Mouse (Mus musculus) MEL (cell line): ENCODE data around the gene Klhl41.
"Not testable (repeated sequence)": the region's sequence is repeated elsewhere in the genome, so short reads cannot be mapped to it uniquely, and the experiment has no call there.

Experiments
- CHD2 ChIP-seq: IDR thresholded peaks from 2 replicates; pipeline ENCODE4 v1.6.1; 2011; ENCODE audit warnings: low read length, improper control_type of control experiment
- CTCF ChIP-seq, 3 experiments: IDR thresholded peaks in 2 of 3; conservative IDR thresholded peaks in 1 of 3; 2 replicates each; pipeline ENCODE4 v1.5.1; 2011 to 2012; ENCODE audit warnings: low read length in 3 of 3, low read depth in 2 of 3, mild to moderate bottlenecking in 2 of 3, improper control_type of control experiment in 1 of 3, inconsistent platforms in 1 of 3, mixed read lengths in 1 of 3, moderate library complexity in 1 of 3; ENCODE audit not compliant: control insufficient read depth in 1 of 3, insufficient read depth in 1 of 3, poor library complexity in 1 of 3, severe bottlenecking in 1 of 3
- E2F4 ChIP-seq: IDR thresholded peaks from 2 replicates; pipeline ENCODE4 v1.6.1; 2011; ENCODE audit warnings: low read depth, low read length, improper control_type of control experiment, borderline replicate concordance
- HCFC1 ChIP-seq: IDR thresholded peaks from 2 replicates; pipeline ENCODE4 v1.6.1; 2012; ENCODE audit warnings: low read depth, mild to moderate bottlenecking, inconsistent platforms, low read length, improper control_type of control experiment, moderate library complexity
- MAX ChIP-seq: IDR thresholded peaks from 2 replicates; pipeline ENCODE4 v1.6.1; 2011; ENCODE audit warnings: low read length, improper control_type of control experiment
- POLR2A ChIP-seq, 2 experiments: IDR thresholded peaks; 2 replicates each; pipeline ENCODE4 v1.6.1; 2011 to 2012; ENCODE audit warnings: low read length in 2 of 2, mild to moderate bottlenecking in 2 of 2, control low read depth in 1 of 2, improper control_type of control experiment in 1 of 2, low read depth in 1 of 2, moderate library complexity in 1 of 2; ENCODE audit not compliant: control insufficient read depth in 1 of 2, insufficient read depth in 1 of 2, poor library complexity in 1 of 2
- POLR2AphosphoS2 ChIP-seq: IDR thresholded peaks from 2 replicates; pipeline ENCODE4 v1.6.1; 2011; ENCODE audit warnings: low read length, improper control_type of control experiment
- POLR2AphosphoS5 ChIP-seq: IDR thresholded peaks from 2 replicates; pipeline ENCODE4 v1.6.1; 2012; ENCODE audit warnings: low read depth, borderline replicate concordance, mild to moderate bottlenecking, inconsistent platforms, low read length, moderate library complexity, mixed read lengths
- TCF12 ChIP-seq: IDR thresholded peaks from 2 replicates; pipeline ENCODE4 v1.6.1; 2014; ENCODE audit warnings: low read depth, mild to moderate bottlenecking, inconsistent platforms, low read length, improper control_type of control experiment, moderate library complexity
- USF1 ChIP-seq: IDR thresholded peaks from 2 replicates; pipeline ENCODE4 v1.6.1; 2014; ENCODE audit warnings: low read depth, mild to moderate bottlenecking, inconsistent platforms, low read length, improper control_type of control experiment, moderate library complexity

- not testable (repeated sequence) for TF ChIP-seq CHD2; MAX; CTCF (IDR thresholded peaks at IDR 0.05 in 2 of 3, conservative IDR thresholded peaks at IDR 0.05 in 1 of 3; ENCODE audit: control insufficient read depth in 1 of 3, insufficient read depth in 1 of 3, low read depth in 2 of 3, low read length in 3 of 3, poor library complexity in 1 of 3, severe bottlenecking in 1 of 3); HCFC1; TCF12; POLR2A (IDR thresholded peaks at IDR 0.05; ENCODE audit: control insufficient read depth in 1 of 2, insufficient read depth in 1 of 2, low read depth in 1 of 2, low read length in 2 of 2, poor library complexity in 1 of 2); POLR2AphosphoS5; USF1; POLR2AphosphoS2; E2F4
Observed at GRCm38 (mm10) chr2:69637989-69638388, 31.9 kb upstream of the Klhl41 start.
